Mouse (Mus musculus) ovary, postnatal 10 days (tissue): ENCODE data around the gene Pou3f3.

Experiments
- DNase-seq: peaks from one replicate; pipeline ENCODE4 v3.0.0; 2022; ENCODE audit warnings: low spot score

The Pou3f3 gene

GRCm38 (mm10) chr1:42710234-42710633 is 14.7 kb downstream of the Pou3f3 start:
- DNase-seq = no peak

GRCm38 (mm10) chr1:42710995-42711394 is 15.4 kb downstream of the Pou3f3 start:
- DNase-seq = no peak

GRCm38 (mm10) chr1:42711456-42712310 is 16.1 kb downstream of the Pou3f3 start:
- DNase-seq = no peak

GRCm38 (mm10) chr1:42712311-42712690 is 16.7 kb downstream of the Pou3f3 start:
- DNase-seq = no peak

- DNase-seq = no peak
These were observed 17.8 kb downstream of the Pou3f3 start for GRCm38 (mm10) chr1:42713104-42713932.

GRCm38 (mm10) chr1:42714016-42714931 is 18.7 kb downstream of the Pou3f3 start:
- no peak for DNase-seq

GRCm38 (mm10) chr1:42718549-42718948 is 23.0 kb downstream of the Pou3f3 start:
- DNase-seq = no peak

GRCm38 (mm10) chr1:42721353-42721752 is 25.8 kb downstream of the Pou3f3 start:
- no peak for DNase-seq

GRCm38 (mm10) chr1:42723769-42724300 is 28.3 kb downstream of the Pou3f3 start:
- no peak for DNase-seq

- no peak for DNase-seq
These were observed 29.3 kb downstream of the Pou3f3 start for GRCm38 (mm10) chr1:42724881-42725280.

- no peak for DNase-seq
These were observed 31.6 kb downstream of the Pou3f3 start for GRCm38 (mm10) chr1:42727161-42727560.

GRCm38 (mm10) chr1:42727676-42728075 is 32.1 kb downstream of the Pou3f3 start:
- DNase-seq = no peak

GRCm38 (mm10) chr1:42741383-42742241 is 46.0 kb downstream of the Pou3f3 start:
- DNase-seq = no peak

GRCm38 (mm10) chr1:42742242-42742560 is 46.6 kb downstream of the Pou3f3 start:
- no peak for DNase-seq

- no peak for DNase-seq
These were observed 49.5 kb downstream of the Pou3f3 start for GRCm38 (mm10) chr1:42745047-42745446.

GRCm38 (mm10) chr1:42749536-42750292 is 54.1 kb downstream of the Pou3f3 start:
- no peak for DNase-seq
